Mouse (Mus musculus) megakaryocyte-erythroid progenitor cell, adult 5-6 weeks (primary cell): ENCODE data around the gene Psmc5. TPM values are rescaled to one million over a fixed set of nuclear protein-coding genes. Genes with fewer than 3 reads are reported as not detected.

ENCODE experiments used
- ATAC-seq: replicated peaks from 2 replicates; pipeline ENCODE4 v1.8.0; 2016; ENCODE audit warnings: mild to moderate bottlenecking, inconsistent platforms; ENCODE audit not compliant: severe bottlenecking, poor library complexity, low FRiP score, low TSS enrichment
- total RNA-seq, 2 experiments: library from RNA; stranded (forward) in 1 of 2; stranded (reverse) in 1 of 2; fragments of 200-1000, 215-1000 nt in 1 of 2; fragments of >200 nt in 1 of 2; fragmentation: Nextera tagmentation in 1 of 2; gene quantifications; 2 replicates each; pipeline ENCODE4 v1.2.3; 2014 to 2017

Psmc5 gene
- total RNA-seq, 2 experiments from 2014 or later: 111 to 126 TPM

- no peak for ATAC-seq
Measured at GRCm38 (mm10) chr11:106267871-106268270, 11.9 kb downstream of the Psmc5 start.

- no peak for ATAC-seq
Measured at GRCm38 (mm10) chr11:106268326-106269059, 12.5 kb downstream of the Psmc5 start.

DNA sequence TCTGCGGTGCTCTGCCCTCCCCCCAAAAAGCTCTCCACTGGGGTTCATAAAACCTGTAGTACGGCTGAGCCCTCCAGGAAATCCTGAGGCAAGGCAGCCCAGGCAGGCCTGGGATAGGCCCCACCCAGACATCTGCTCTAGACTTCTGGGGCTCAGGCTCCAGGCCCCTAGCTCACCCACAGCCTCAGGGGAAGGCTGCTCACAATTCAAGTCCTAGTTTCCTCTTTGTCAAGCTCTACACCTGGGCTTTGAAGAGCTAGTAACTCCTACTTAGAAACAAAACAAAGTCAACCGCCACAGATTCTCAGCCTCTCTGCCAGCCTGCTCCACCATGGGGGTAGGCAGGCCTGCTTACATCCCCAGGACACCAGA is 13.1 kb downstream of the Psmc5 start:
- no peak for ATAC-seq

- no peak for ATAC-seq
Measured at GRCm38 (mm10) chr11:106271131-106271793, 15.3 kb downstream of the Psmc5 start.

DNA sequence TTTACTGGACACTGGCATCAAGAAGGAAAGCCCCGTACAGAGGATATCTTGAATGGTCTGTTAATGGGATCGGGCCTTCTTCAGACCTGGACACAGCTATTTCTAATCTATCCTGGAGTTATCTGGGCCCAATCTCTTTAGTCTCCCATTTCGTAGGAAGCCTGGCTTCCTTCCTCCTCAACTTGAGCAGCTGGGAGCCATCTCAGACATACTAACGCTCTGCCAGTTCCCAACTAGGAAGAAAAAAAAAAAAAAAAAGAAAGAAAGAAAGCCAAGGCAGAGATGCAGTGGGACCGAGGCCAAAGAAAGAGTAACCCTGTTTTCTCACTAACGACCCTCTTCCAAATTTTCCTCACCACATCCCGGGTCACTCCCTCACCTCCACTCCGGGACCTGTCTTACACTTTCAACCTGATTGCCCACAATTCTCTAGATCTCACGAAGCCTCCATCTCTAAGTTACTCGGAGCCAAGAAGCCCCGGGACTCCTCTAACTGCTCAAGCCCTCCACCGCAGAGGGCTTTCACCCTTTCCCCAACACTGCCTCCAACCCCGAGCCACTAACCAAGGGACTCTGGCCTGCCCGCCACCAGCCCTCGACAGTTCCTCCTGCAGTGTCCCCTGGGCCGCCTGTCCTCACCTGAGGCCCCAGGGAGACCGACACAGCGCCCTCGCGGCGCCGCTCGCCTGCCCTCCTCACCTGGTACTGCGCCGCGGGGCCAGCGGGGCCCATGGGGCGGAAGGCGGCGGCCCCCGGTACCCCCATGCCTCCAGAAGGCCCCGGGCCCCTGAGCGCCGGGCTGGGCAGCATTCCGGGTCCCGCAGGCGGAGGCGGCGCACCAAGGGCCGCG is 16.1 kb downstream of the Psmc5 start:
- no peak; the same call in 1 of the 2 replicates for ATAC-seq

DNA sequence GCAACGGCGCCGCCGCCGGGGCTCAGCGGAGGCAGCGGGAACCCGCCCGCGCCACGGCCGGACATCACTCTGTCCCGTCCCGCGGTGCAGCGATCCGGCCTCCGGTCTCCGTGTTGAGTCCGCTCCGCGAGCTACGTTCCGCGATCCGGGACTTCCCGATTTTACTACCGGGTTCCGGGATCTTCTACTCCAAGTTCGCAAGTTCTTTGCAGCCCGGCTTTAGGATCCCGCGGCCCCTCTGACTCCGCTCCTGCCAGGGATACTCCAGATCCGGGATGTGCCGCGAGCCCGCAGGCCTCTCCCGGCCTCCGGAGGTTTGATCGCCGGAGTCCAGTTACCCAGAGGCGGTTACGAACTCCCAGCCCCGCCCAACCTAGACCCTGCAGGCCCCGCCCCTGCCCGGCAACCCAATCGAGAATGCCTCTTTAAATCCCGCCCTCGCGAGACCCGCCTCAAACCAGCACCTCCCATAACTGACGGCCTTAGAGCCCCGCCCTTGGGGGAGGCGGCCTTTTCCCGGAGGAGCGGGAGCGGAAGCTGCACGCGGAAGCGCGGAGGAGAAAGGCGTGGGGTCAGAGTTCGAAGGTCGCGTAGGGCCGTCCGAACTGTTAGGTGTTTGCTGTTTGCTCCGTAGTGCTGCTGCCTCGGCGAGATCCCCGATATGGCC is 16.8 kb downstream of the Psmc5 start, which contains the start of gene Smarcd2:
Gene Smarcd2 (minus strand): TSS at position 329 of the 667 bp plus-strand sequence.
- peak; percentile 82 for ATAC-seq

- no peak for ATAC-seq
Measured at GRCm38 (mm10) chr11:106273311-106273684, 17.3 kb downstream of the Psmc5 start.

GRCm38 (mm10) chr11:106273811-106274210 is 17.9 kb downstream of the Psmc5 start:
- ATAC-seq: no peak

DNA sequence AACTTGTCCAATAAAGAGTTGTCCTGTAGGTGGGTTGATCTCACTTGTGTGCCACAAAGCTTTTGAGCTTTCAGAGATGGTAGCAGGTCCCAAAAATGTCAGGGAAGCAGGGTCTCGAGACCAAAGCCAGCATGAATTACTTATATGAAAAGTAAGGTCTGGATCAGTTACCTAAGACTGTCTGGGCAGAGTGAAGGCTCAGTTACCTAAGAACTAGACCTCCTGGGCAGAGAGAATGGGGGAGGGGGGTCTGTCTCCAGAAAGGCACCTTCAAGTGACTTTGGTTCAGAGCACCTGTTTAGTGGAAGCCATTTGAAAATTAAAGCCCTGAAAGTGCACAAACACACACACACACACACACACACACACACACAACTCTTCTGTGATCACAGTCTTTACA is 18.4 kb downstream of the Psmc5 start:
- no peak for ATAC-seq

GRCm38 (mm10) chr11:106274971-106275411 is 19.0 kb downstream of the Psmc5 start:
- ATAC-seq: no peak

GRCm38 (mm10) chr11:106276454-106276853 is 20.5 kb downstream of the Psmc5 start, which contains the start of gene Tcam1:
Gene Tcam1, plus strand, starts transcription at chr11:106276672.
- ATAC-seq: peak; percentile 77

- ATAC-seq: no peak
Measured at GRCm38 (mm10) chr11:106282452-106282851, 26.5 kb downstream of the Psmc5 start.

DNA sequence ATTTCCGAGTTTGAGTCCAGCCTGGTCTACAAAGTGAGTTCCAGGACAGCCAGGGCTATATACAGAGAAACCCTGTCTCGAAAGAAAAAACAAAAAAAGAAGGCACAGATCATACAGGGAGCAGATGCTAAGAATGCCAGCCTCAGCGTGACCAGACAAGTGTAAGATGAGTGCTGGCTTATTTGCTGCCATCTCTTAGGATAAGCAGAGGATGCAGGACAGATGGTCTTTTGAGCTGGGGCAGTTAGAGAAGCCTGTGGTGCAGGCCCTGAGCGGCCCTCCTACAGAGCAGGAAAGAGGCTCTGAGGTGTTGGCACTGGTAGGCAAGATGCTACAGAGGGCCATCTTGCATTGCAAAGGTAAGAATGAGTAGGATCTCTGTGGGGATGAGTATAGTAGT is 27.4 kb downstream of the Psmc5 start:
- no peak for ATAC-seq

GRCm38 (mm10) chr11:106284126-106284525 is 28.2 kb downstream of the Psmc5 start:
- ATAC-seq: no peak

DNA sequence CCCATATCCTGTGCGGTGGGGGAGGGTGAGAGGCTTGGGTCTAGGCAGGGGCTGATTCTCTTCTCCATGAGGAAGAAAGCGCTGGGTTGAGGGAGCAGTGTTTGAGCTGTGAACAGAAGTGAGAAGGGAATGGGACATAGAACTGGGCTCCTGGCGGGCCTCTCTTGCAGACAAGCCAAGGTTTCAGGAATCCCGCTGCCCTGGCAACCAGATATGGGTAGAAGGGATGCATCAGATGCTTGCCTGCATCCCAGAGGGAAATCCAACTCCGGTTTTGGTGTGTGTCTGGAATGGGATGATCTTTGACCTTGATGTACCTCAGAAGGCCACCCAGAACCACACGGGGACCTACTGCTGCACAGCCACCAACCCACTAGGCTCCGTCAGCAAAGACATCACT is 30.3 kb downstream of the Psmc5 start:
- ATAC-seq: no peak

DNA sequence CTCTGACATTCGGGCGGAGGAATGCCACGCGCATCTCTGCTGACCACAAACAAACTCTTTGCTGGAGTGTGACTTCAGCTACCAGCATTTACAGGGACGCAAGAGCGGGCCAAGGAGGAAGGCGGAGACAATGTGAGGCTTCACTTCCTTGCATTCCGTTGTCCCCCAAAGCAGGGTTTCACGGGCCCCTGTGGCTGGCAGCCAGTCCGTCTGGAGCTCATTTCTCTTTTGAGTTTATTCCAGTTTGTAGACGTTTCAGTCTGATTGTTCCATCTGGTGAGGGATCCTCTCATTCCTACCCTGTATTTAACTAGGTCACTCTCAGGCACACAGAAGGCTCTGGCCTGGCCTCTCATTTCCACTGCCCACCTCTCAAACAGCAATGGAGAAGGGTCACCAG is 31.0 kb downstream of the Psmc5 start:
- ATAC-seq: no peak

DNA sequence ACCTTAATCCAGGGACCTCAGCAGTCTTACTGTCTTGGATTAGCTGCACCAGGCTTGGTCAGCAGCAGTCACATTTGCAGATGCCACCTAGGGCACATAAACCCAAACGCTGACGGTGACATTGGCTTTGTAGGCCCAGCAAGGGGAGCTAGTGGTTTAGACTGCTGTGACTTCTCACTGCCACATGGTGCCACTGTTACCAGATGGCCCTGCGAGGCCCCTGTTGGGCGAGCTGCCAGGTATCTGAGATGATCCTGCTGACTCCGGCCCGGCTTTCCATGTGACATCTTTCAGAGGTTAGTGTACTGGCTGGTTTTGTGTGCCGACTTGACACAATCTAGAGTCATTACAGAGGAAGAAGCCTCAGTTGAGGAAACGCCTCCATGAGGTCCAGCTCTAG is 33.4 kb downstream of the Psmc5 start:
- ATAC-seq: peak; percentile 65

GRCm38 (mm10) chr11:106290376-106290775 is 34.4 kb downstream of the Psmc5 start:
- no peak for ATAC-seq

DNA sequence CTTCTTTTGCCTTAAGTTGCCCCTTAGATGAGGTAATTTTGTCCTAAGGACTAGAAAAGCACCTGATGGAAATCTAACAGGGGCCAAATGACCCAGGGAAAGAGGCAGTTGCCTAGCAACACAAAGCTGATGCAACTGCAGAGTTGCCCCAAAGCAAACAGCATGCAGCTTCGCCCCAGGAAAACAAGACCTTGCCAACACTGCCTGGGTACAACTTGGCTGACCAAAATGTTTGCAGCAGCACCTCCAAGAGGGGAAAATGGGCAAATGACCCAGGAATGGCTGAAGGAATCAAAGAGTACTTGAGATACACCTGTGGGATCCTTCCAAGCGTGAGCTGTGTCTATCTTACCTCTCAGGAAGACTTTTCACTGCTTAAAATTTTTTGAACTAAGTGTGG is 35.9 kb downstream of the Psmc5 start:
- ATAC-seq: no peak

DNA sequence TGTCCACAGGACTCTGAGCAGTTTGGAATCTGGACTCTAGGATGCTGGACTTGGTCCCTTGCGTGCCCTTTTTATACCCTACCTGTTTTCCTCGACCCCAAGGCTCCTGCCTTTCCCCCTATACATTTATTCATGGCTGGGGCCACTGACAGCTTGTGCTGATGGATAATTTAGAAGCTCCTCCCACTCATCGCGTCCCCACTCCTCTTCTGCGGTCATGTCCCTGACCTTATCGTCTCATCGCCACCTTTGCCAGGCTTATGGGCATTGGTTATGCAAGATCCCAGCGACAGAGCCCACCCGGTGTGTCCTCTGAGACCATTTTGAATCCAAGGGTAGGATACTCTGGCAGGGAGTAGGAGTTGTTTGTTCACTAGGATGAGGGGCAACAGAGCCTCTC is 45.8 kb downstream of the Psmc5 start, which contains the start of gene Gh:
Gene Gh (minus strand): TSS at position 101 of the 400 bp plus-strand sequence.
- ATAC-seq: no peak
